Mouse (Mus musculus) limb, embryonic 10.5 days (tissue): Measurements from ENCODE around the gene Slc12a8. TPM values are rescaled to one million over a fixed set of nuclear protein-coding genes. Genes with fewer than 3 reads are reported as not detected.

Experiments
- DNase-seq: peaks from one replicate; pipeline ENCODE4 v3.0.0-alpha.2; 2017; ENCODE audit warnings: low spot score
- H3K27ac ChIP-seq: fragments of 300-500 bp; sonication (generic); 2 replicates; pipeline ENCODE4 v1.5.1; 2016; ENCODE audit warnings: mild to moderate bottlenecking
- H3K27me3 ChIP-seq: fragments of 300-500 bp; sonication (generic); 2 replicates; pipeline ENCODE4 v1.6.1; 2016; ENCODE audit warnings: low read depth, mild to moderate bottlenecking; ENCODE audit not compliant: poor library complexity, severe bottlenecking
- H3K36me3 ChIP-seq: fragments of 300-500 bp; sonication (generic); 2 replicates; pipeline ENCODE4 v1.6.1; 2016; ENCODE audit warnings: mild to moderate bottlenecking, moderate library complexity
- H3K4me1 ChIP-seq: fragments of 300-500 bp; sonication (generic); 2 replicates; pipeline ENCODE4 v1.6.1; 2016
- H3K4me3 ChIP-seq: fragments of 300-500 bp; sonication (generic); 2 replicates; pipeline ENCODE4 v1.5.1; 2016; ENCODE audit warnings: mild to moderate bottlenecking, moderate library complexity
- H3K9me3 ChIP-seq: fragments of 300-500 bp; sonication (generic); replicated peaks from 2 replicates; pipeline ENCODE4 v1.6.1; 2016; ENCODE audit warnings: mild to moderate bottlenecking
- WGBS: fragments of 180-500 bp; shearing (Covaris S2); methylation state at CpG from one replicate; pipeline ENCODE4 v1.1.7; 2016; 5-methylcytosine and 5-hydroxymethylcytosine counted together
- polyA plus RNA-seq: library from polyadenylated mRNA; unstranded; fragments of >200 nt; fragmentation: Nextera tagmentation; extraction: Ambion mirVana; gene quantifications from 2 replicates; pipeline ENCODE4 v1.2.1, GENCODE M21; 2016

Slc12a8 gene
- polyA plus RNA-seq, 1 experiment from 2014 or later, result 0.60 TPM

- Histone ChIP-seq H3K4me3 (no peak overlapping the region), H3K27me3 (no peaks in the 10 kb centered on the region), H3K4me1 (peaks cover 9% of the 10 kb centered on the region), H3K36me3 (no peaks in the 10 kb centered on the region), H3K27ac (peak overlapping the region; percentile 63), H3K9me3 (no peaks in the 10 kb centered on the region)
- DNase-seq, result peak; percentile 85
- WGBS, result 2% methylated on average over 6 of the region's 6 CpGs
These were observed 43.2 kb downstream of the Slc12a8 start for GRCm38 (mm10) chr16:33560281-33560680.

DNA sequence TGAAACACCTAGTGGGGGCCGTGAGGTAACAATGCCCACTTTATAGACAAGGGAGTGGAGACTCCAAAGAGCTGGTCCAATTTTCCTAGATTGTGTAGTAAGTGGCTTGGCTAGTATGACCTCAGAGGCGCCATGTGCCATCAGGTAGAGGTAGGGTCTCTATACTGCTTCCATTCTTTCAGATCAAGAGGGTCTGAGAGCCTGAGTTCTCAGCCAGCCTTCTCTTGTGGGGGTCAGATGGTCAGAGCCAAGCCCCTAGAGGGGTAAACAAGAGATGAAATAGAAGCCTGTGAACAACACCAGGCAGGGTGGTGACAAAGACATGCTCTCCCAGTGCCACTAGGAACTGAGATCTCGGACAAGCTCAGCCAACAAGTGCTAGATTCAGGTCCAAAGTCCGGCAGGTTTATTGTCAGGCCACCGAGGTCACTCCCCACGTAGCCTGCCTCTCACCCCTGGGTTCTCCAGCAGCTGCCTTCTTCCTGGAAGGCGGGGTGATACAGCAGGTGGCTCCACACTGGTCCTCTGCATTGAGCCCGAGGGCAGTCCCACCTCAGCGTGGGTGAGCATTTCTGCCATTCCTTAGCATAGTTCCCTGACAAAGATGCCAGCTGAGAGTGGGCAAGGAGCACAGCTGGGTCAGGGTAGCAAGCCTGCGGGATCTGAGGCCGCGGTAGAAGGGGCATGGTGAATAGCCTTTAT, 44.3 kb downstream of the Slc12a8 start:
- 85% methylated on average over 12 of the region's 12 CpGs for WGBS
- Histone ChIP-seq H3K4me3 (no peak overlapping the region), H3K4me1 (peaks cover 9% of the 10 kb centered on the region), H3K36me3 (no peaks in the 10 kb centered on the region), H3K9me3 (no peaks in the 10 kb centered on the region), H3K27ac (no peak overlapping the region), H3K27me3 (no peaks in the 10 kb centered on the region)
- no peak for DNase-seq

DNA sequence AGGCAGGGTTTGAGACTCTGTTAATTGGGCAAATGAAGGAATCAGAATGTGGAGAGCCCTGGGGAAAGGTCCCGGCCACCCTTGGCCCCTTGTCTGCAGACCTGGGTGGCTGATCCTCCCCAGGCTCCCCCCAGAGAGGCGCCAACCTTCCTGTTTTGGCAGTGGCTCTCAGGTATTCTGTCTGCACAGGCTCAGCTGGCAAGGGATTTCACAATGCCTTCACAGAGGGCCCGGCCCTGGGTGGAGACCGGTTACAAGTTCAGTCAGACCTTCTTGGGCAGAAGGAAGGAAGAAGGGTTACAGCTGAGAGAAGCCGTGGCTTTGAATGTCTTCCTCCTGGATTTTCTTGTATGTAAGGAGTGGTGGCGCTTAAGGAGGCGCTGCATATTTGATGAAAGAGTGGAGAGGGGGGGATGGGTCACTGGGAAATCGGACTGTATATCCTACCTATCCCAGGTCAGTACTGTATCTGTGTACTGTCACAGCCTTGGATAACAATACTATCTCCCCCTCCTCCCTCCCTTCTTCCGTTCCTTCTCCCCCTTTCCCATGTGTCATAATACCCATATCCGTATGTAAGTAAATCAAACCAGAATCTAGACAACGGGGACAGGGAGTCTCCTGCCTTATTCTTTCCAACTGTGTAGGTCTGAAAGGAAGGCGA, 45.9 kb downstream of the Slc12a8 start:
- H3K9me3 ChIP-seq, result no peaks in the 10 kb centered on the region
- no peak overlapping the region for H3K4me3 ChIP-seq
- H3K27ac ChIP-seq, result no peak overlapping the region; the same call in 1 of the 2 replicates
- no peaks in the 10 kb centered on the region for H3K27me3 ChIP-seq
- peaks cover 11% of the 10 kb centered on the region for H3K4me1 ChIP-seq
- DNase-seq, result no peak
- H3K36me3 ChIP-seq, result no peaks in the 10 kb centered on the region
- whole genome bisulfite sequencing, result 82% methylated on average over 12 of the region's 12 CpGs

DNA sequence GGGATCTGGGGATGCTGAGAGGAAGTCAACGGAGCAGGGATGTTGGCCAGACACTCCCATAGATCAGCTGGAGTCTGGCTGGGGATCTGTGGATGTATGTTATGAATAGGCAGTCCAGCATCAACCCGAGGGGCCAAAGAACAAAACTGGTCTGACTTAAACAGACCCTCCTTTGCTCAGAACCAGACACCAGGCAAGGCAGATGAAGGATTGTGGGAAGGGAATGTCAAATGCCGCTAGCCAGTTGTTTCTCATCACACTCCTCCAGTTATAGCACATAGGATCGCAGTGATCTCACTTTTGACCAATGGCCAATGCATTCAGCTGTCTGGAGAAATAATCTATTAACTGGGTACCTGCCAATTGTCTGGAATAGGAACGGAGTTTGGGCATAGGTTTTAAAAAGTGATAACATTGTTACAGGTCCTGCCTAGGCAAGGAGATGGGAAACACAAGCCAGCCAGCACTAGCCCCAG, 46.4 kb downstream of the Slc12a8 start:
- 82% methylated on average over 5 of the region's 5 CpGs for WGBS
- Histone ChIP-seq H3K4me1 (peaks cover 16% of the 10 kb centered on the region), H3K27me3 (no peaks in the 10 kb centered on the region), H3K27ac (no peak overlapping the region), H3K9me3 (no peaks in the 10 kb centered on the region), H3K36me3 (no peaks in the 10 kb centered on the region), H3K4me3 (no peak overlapping the region)
- DNase-seq, result no peak

GRCm38 (mm10) chr16:33566467-33566866, 49.3 kb downstream of the Slc12a8 start:
- Histone ChIP-seq H3K36me3 (no peaks in the 10 kb centered on the region), H3K9me3 (no peaks in the 10 kb centered on the region), H3K27me3 (no peaks in the 10 kb centered on the region), H3K27ac (no peak overlapping the region), H3K4me3 (no peak overlapping the region), H3K4me1 (peaks cover 12% of the 10 kb centered on the region)
- no peak for DNase-seq
- 90% methylated on average over 10 of the region's 10 CpGs for WGBS

- 74% methylated on average over 4 of the region's 4 CpGs for WGBS
- H3K27ac ChIP-seq, result peak overlapping the region; percentile 42; the same call in 1 of the 2 replicates
These were observed 50.6 kb downstream of the Slc12a8 start for GRCm38 (mm10) chr16:33567736-33568135.

GRCm38 (mm10) chr16:33568269-33569016, 51.3 kb downstream of the Slc12a8 start:
- H3K27ac ChIP-seq, result no peak overlapping the region
- 82% methylated on average over 12 of the region's 12 CpGs for WGBS

More at GRCm38 (mm10) chr16:33567736-33568135, 50.6 kb downstream of the Slc12a8 start:
- H3K4me3 ChIP-seq, result no peak overlapping the region
- H3K9me3 ChIP-seq, result no peaks in the 10 kb centered on the region
- DNase-seq, result no peak
- no peaks in the 10 kb centered on the region for H3K27me3 ChIP-seq
- H3K36me3 ChIP-seq, result no peaks in the 10 kb centered on the region
- peaks cover 12% of the 10 kb centered on the region for H3K4me1 ChIP-seq

GRCm38 (mm10) chr16:33572646-33573045, 55.5 kb downstream of the Slc12a8 start:
- H3K4me3 ChIP-seq, result no peak overlapping the region
- no peak overlapping the region for H3K27ac ChIP-seq
- 82% methylated on average over 6 of the region's 6 CpGs for WGBS
- no peaks in the 10 kb centered on the region for H3K36me3 ChIP-seq
- peaks cover 26% of the 10 kb centered on the region for H3K4me1 ChIP-seq
- no peak for DNase-seq
- no peaks in the 10 kb centered on the region for H3K9me3 ChIP-seq
- H3K27me3 ChIP-seq, result no peaks in the 10 kb centered on the region

More at GRCm38 (mm10) chr16:33568269-33569016, 51.3 kb downstream of the Slc12a8 start:
- H3K36me3 ChIP-seq, result no peaks in the 10 kb centered on the region
- no peaks in the 10 kb centered on the region for H3K27me3 ChIP-seq
- H3K4me1 ChIP-seq, result peaks cover 12% of the 10 kb centered on the region
- DNase-seq, result no peak
- H3K9me3 ChIP-seq, result no peaks in the 10 kb centered on the region
- H3K4me3 ChIP-seq, result no peak overlapping the region

DNA sequence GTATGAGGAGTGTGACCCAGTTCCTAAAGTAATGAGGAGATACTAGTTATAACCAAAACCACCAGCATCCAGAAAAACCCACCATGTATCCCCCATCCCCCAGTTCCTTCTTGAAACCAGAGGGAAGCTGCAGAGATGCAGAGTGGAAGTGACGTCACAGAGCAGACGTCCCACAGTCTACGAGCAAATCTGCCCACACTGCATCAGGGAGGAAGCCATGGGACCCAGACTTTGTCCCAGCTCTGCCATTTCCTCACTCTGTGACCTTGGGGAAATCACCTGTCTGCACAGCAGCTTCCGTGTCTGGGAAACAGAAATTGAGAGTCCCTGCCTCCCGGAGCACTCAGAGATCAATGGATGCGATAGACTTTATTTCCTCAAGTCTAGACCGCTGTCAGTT, 56.6 kb downstream of the Slc12a8 start:
- Histone ChIP-seq H3K27me3 (no peaks in the 10 kb centered on the region), H3K27ac (no peak overlapping the region), H3K36me3 (no peaks in the 10 kb centered on the region), H3K4me1 (peaks cover 25% of the 10 kb centered on the region), H3K4me3 (no peak overlapping the region), H3K9me3 (no peaks in the 10 kb centered on the region)
- 89% methylated on average over 7 of the region's 7 CpGs for WGBS
- no peak for DNase-seq

GRCm38 (mm10) chr16:33575728-33576127, 58.6 kb downstream of the Slc12a8 start:
- Histone ChIP-seq H3K4me3 (no peak overlapping the region), H3K9me3 (no peaks in the 10 kb centered on the region), H3K36me3 (no peaks in the 10 kb centered on the region), H3K4me1 (peaks cover 29% of the 10 kb centered on the region), H3K27ac (no peak overlapping the region), H3K27me3 (no peaks in the 10 kb centered on the region)
- DNase-seq, result no peak
- 90% methylated on average over 6 of the region's 6 CpGs for WGBS

GRCm38 (mm10) chr16:33576271-33577189, 59.4 kb downstream of the Slc12a8 start:
- DNase-seq, result no peak
- H3K36me3 ChIP-seq, result no peaks in the 10 kb centered on the region
- H3K27me3 ChIP-seq, result no peaks in the 10 kb centered on the region
- H3K4me1 ChIP-seq, result peaks cover 37% of the 10 kb centered on the region
- no peaks in the 10 kb centered on the region for H3K9me3 ChIP-seq
- WGBS, result 77% methylated on average over 36 of the region's 36 CpGs
- no peak overlapping the region for H3K4me3 ChIP-seq
- peak overlapping the region; percentile 26; the same call in 1 of the 2 replicates for H3K27ac ChIP-seq

DNA sequence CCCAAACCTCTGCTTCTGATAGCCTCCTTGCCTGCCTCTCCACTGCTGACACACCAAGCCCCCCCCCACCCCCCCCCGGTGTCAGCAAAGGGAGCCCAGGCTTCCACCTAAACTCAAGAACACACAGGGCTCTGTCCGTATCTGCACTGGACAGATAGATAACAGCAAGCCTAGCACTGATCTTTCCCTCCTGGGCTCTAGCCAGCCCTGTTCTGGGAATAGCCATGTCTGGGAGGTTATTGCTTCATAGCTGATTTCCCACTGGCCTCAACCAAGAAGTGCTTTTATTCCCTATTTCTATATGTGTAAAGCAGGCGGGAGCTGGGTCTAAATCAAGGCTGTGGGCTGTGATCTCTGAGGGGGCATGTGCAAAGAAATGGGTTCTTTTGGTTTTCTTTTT, 61.3 kb downstream of the Slc12a8 start:
- H3K27me3 ChIP-seq, result no peaks in the 10 kb centered on the region
- no peaks in the 10 kb centered on the region for H3K36me3 ChIP-seq
- no peaks in the 10 kb centered on the region for H3K9me3 ChIP-seq
- no peak for DNase-seq
- H3K4me1 ChIP-seq, result peaks cover 46% of the 10 kb centered on the region
- no peak overlapping the region for H3K4me3 ChIP-seq
- 97% methylated on average over 3 of the region's 3 CpGs for WGBS
- peak overlapping the region; percentile 50; the same call in 1 of the 2 replicates for H3K27ac ChIP-seq
